Mouse (Mus musculus) CH12.LX (cell line): ENCODE measurements around the gene Olfr62. TPM values are rescaled to one million over a fixed set of nuclear protein-coding genes. Genes with fewer than 3 reads are reported as not detected.

ENCODE experiments used
- DNase-seq: peaks from one replicate; pipeline ENCODE4 v3.0.0-alpha.2; 2013; ENCODE audit errors: extremely low read depth
- H3K27ac ChIP-seq: 2 replicates; pipeline ENCODE4 v1.5.1; 2012; ENCODE audit warnings: low read depth, mild to moderate bottlenecking, control low read depth, moderate library complexity; ENCODE audit not compliant: insufficient read depth
- H3K27me3 ChIP-seq: replicated peaks from 2 replicates; pipeline ENCODE3; 2012; ENCODE audit warnings: inconsistent platforms
- H3K36me3 ChIP-seq, 2 experiments: replicated peaks in 1 of 2; 2 replicates each; pipeline versions ENCODE3 to v1.6.1; 2012; ENCODE audit warnings: inconsistent platforms in 1 of 2, low read length in 1 of 2, mild to moderate bottlenecking in 1 of 2, mixed read lengths in 1 of 2, moderate library complexity in 1 of 2; ENCODE audit not compliant: control insufficient read depth in 1 of 2, insufficient read depth in 1 of 2
- H3K4me1 ChIP-seq, 2 experiments: 2 replicates each; pipeline ENCODE4 v1.6.1; 2012; ENCODE audit warnings: inconsistent platforms in 1 of 2, moderate library complexity in 1 of 2; ENCODE audit not compliant: insufficient read depth in 2 of 2, control insufficient read depth in 1 of 2
- H3K4me2 ChIP-seq: 2 replicates; pipeline ENCODE4 v1.6.1; 2012; ENCODE audit warnings: low read depth, mild to moderate bottlenecking, control low read depth; ENCODE audit not compliant: poor library complexity, insufficient read depth, severe bottlenecking
- H3K4me3 ChIP-seq, 3 experiments: fragments of 150-350 bp in 1 of 3; sonication (generic) in 1 of 3; replicated peaks in 1 of 3; 2 replicates each; pipeline versions ENCODE3 to v1.5.1; 2011 to 2012; ENCODE audit warnings: low read depth in 2 of 3, low read length in 2 of 3, mild to moderate bottlenecking in 2 of 3, moderate library complexity in 2 of 3, control low read depth in 1 of 3, improper control_type of control experiment in 1 of 3, inconsistent platforms in 1 of 3, mixed read lengths in 1 of 3; ENCODE audit not compliant: poor library complexity in 1 of 3
- H3K79me2 ChIP-seq: replicated peaks from 2 replicates; pipeline ENCODE4 v1.6.1; 2012; ENCODE audit warnings: mild to moderate bottlenecking, moderate library complexity; ENCODE audit not compliant: control insufficient read depth, poor library complexity, insufficient read depth, severe bottlenecking; ENCODE audit errors: extremely low read depth
- H3K9ac ChIP-seq: 2 replicates; pipeline ENCODE4 v1.6.1; 2012; ENCODE audit warnings: low read depth, mild to moderate bottlenecking, control low read depth, moderate library complexity; ENCODE audit not compliant: insufficient read depth
- H3K9me3 ChIP-seq: replicated peaks from 2 replicates; pipeline ENCODE3; 2012; ENCODE audit warnings: low read length, inconsistent platforms, mixed read lengths
- BHLHE40 ChIP-seq: IDR thresholded peaks from 2 replicates; pipeline ENCODE4 v1.6.1; 2011; ENCODE audit warnings: mild to moderate bottlenecking, low read depth, low read length, improper control_type of control experiment
- E2F4 ChIP-seq: IDR thresholded peaks from 2 replicates; pipeline ENCODE4 v1.6.1; 2011; ENCODE audit warnings: low read depth, low read length, improper control_type of control experiment; ENCODE audit not compliant: insufficient replicate concordance
- HCFC1 ChIP-seq: IDR thresholded peaks from 2 replicates; pipeline ENCODE4 v1.6.1; 2012; ENCODE audit warnings: low read depth, mild to moderate bottlenecking, inconsistent platforms, low read length, improper control_type of control experiment
- IRF4 ChIP-seq: IDR thresholded peaks from 2 replicates; pipeline ENCODE4 v1.6.1; 2014; ENCODE audit warnings: low read depth, mild to moderate bottlenecking, inconsistent platforms, low read length, improper control_type of control experiment
- JUN ChIP-seq: IDR thresholded peaks from 2 replicates; pipeline ENCODE4 v1.6.1; 2011; ENCODE audit warnings: low read depth, mild to moderate bottlenecking, low read length, improper control_type of control experiment, moderate library complexity; ENCODE audit not compliant: insufficient read depth
- KAT2A ChIP-seq: IDR thresholded peaks from 2 replicates; pipeline ENCODE4 v1.6.1; 2012; ENCODE audit warnings: low read length, improper control_type of control experiment, inconsistent platforms; ENCODE audit not compliant: insufficient replicate concordance
- MAFK ChIP-seq: IDR thresholded peaks from 2 replicates; pipeline ENCODE4 v1.6.1; 2011; ENCODE audit warnings: low read length, improper control_type of control experiment; ENCODE audit not compliant: insufficient replicate concordance
- NELFE ChIP-seq: IDR thresholded peaks from 2 replicates; pipeline ENCODE4 v1.6.1; 2011; ENCODE audit warnings: low read depth, low read length, improper control_type of control experiment
- POLR2A ChIP-seq: IDR thresholded peaks from 2 replicates; pipeline ENCODE4 v1.6.1; 2011; ENCODE audit warnings: low read depth, mild to moderate bottlenecking, improper control_type of control experiment, low read length
- RAD21 ChIP-seq: IDR thresholded peaks from 2 replicates; pipeline ENCODE4 v1.6.1; 2011; ENCODE audit warnings: low read depth, mild to moderate bottlenecking, low read length, improper control_type of control experiment, moderate library complexity
- SMC3 ChIP-seq: IDR thresholded peaks from 2 replicates; pipeline ENCODE4 v1.6.1; 2011; ENCODE audit warnings: low read depth, low read length, improper control_type of control experiment
- TCF12 ChIP-seq: IDR thresholded peaks from 2 replicates; pipeline ENCODE4 v1.6.1; 2014; ENCODE audit warnings: low read depth, mild to moderate bottlenecking, inconsistent platforms, low read length, improper control_type of control experiment
- ZC3H11A ChIP-seq: IDR thresholded peaks from 2 replicates; pipeline ENCODE4 v1.6.1; 2012; ENCODE audit warnings: low read depth, mild to moderate bottlenecking, inconsistent platforms, low read length, improper control_type of control experiment
- ZKSCAN1 ChIP-seq: IDR thresholded peaks from 2 replicates; pipeline ENCODE4 v1.6.1; 2012; ENCODE audit warnings: low read depth, inconsistent platforms, low read length, improper control_type of control experiment, borderline replicate concordance
- ZNF384 ChIP-seq: IDR thresholded peaks from 2 replicates; pipeline ENCODE4 v1.6.1; 2012; ENCODE audit warnings: low read depth, low read length, improper control_type of control experiment, inconsistent platforms
- dilution Hi-C: fragments of 300-500 bp; cut with MboI; formaldehyde crosslinking; loops from 2 replicates; pipeline ENCODE4 v1.14.3; 2020; ENCODE audit warnings: low sequenced_read_pairs; ENCODE audit not compliant: extremely low pct_unique_long_range_greater_than_20kb, extremely low pct_ligation_motif_present
- in situ Hi-C: fragments of 300-500 bp; cut with MboI; formaldehyde crosslinking; loops from 3 replicates; pipeline ENCODE4 v1.14.3; 2019; ENCODE audit warnings: low sequenced_read_pairs, low pct_ligation_motif_present, low pct_unique_long_range_greater_than_20kb, mixed read lengths
- polyA plus RNA-seq: library from polyadenylated mRNA; unstranded; fragments of >175 nt; gene quantifications from 2 replicates; pipeline ENCODE4 v1.2.1, GENCODE M21; 2012; ENCODE audit warnings: low read depth; ENCODE audit not compliant: insufficient read length
- total RNA-seq, 2 experiments: library from RNA; depleted of rRNA; stranded (reverse); fragments of 300-350 nt in 1 of 2; fragments of >200 nt in 1 of 2; gene quantifications; 2 replicates each; pipeline ENCODE4 v1.2.3; 2012 to 2014

Gene Olfr62
- total and polyA plus RNA-seq, 3 experiments, result not detected

- no peaks in the 10 kb centered on the region for H3K79me2 ChIP-seq
- no peaks in the 10 kb centered on the region for H3K9me3 ChIP-seq
- TF ChIP-seq ZNF384 (no peak), RAD21 (no peak)
- no peak overlapping the region for H3K4me2 ChIP-seq
- no peaks in the 10 kb centered on the region for H3K36me3 ChIP-seq
- no peak overlapping the region for H3K4me3 ChIP-seq
- no peak overlapping the region for H3K27ac ChIP-seq
- in situ Hi-C loops (no loop called here), dilution Hi-C loops (no loop called here)
- no peak overlapping the region for H3K9ac ChIP-seq
- H3K27me3 ChIP-seq, result peaks cover 87% of the 10 kb centered on the region
- no peaks in the 10 kb centered on the region for H3K4me1 ChIP-seq
- no peak for DNase-seq
Measured at GRCm38 (mm10) chr4:118693812-118694211, 35.1 kb downstream of the Olfr62 start.

DNA sequence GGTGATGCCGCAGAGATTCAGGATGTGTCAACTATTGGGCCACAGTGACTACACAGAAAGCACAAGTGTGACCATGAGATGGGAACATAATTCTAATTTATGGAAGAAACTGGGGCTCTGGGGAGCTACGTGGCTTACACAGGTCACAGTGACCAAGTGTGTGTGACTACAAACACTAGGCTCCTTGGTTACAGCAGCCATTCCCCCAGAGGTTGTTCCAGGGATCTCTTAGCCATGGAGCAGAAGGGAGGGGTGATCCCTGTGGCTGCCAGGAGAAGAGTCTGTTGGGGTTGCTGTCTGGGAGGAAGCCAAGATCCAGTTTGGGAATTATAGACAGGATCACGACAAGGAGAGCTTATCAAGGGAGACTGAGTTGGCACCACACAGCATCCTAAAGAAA is 44.5 kb downstream of the Olfr62 start, which contains the start of gene Olfr1341:
Gene Olfr1341 (plus strand): TSS at position 301 of the 400 bp plus-strand sequence.
- no peak for TF ChIP-seq NELFE
- no peak for TF ChIP-seq ZNF384
- TF ChIP-seq ZC3H11A, result no peak
- TF ChIP-seq ZKSCAN1, result no peak
- no peak for TF ChIP-seq IRF4
- no peak for TF ChIP-seq TCF12
- no peak for TF ChIP-seq HCFC1
- TF ChIP-seq E2F4, result no peak
- no peak for TF ChIP-seq POLR2A
- Histone ChIP-seq H3K4me3 (no peak within 1 kb of the TSS), H3K27me3 (peaks cover 73% of the 10 kb centered on the region), H3K4me2 (no peak within 1 kb of the TSS), H3K9me3 (no peaks in the 10 kb centered on the region), H3K36me3 (no peaks in the 10 kb centered on the region), H3K4me1 (no peaks in the 10 kb centered on the region), H3K79me2 (no peaks in the 10 kb centered on the region), H3K9ac (no peak within 1 kb of the TSS), H3K27ac (no peak within 1 kb of the TSS)
- DNase-seq, result no peak
- dilution Hi-C loops, result no loop called here
- in situ Hi-C loops, result no loop called here

GRCm38 (mm10) chr4:118708086-118708485 is 49.3 kb downstream of the Olfr62 start:
- Histone ChIP-seq H3K36me3 (no peaks in the 10 kb centered on the region), H3K9ac (no peak overlapping the region), H3K27ac (no peak overlapping the region), H3K4me2 (no peak overlapping the region), H3K4me1 (no peaks in the 10 kb centered on the region), H3K9me3 (peaks cover 4% of the 10 kb centered on the region), H3K27me3 (peaks cover 72% of the 10 kb centered on the region), H3K4me3 (no peak overlapping the region), H3K79me2 (no peaks in the 10 kb centered on the region)
- DNase-seq, result no peak
- dilution Hi-C loops, result no loop called here
- in situ Hi-C loops, result no loop called here
- TF ChIP-seq BHLHE40 (no peak), E2F4 (no peak), KAT2A (no peak), MAFK (peak; percentile 89), SMC3 (no peak), IRF4 (no peak), JUN (no peak)
